Mouse (Mus musculus) cerebellum, postnatal 14 days (tissue): Measurements from ENCODE around the gene Vmn1r143.
"Not testable (repeated sequence)": the region's sequence is repeated elsewhere in the genome, so short reads cannot be mapped to it uniquely, and the experiment has no call there.

Experiments
- DNase-seq, 2 experiments: peaks; one replicate each; pipeline ENCODE4 v3.0.0; 2021; ENCODE audit warnings: mixed read lengths in 2 of 2

Vmn1r143 gene

GRCm38 (mm10) chr7:22189077-22189476 is at the start of gene Vmn1r143:
Gene Vmn1r143 (plus strand): TSS chr7:22189377.
- not testable (repeated sequence) for DNase-seq

GRCm38 (mm10) chr7:22163935-22164334 is 25.2 kb upstream of the Vmn1r143 start, which contains the start of gene Vmn1r142:
Gene Vmn1r142 (minus strand): TSS chr7:22164035.
- DNase-seq, result not testable (repeated sequence)

DNA sequence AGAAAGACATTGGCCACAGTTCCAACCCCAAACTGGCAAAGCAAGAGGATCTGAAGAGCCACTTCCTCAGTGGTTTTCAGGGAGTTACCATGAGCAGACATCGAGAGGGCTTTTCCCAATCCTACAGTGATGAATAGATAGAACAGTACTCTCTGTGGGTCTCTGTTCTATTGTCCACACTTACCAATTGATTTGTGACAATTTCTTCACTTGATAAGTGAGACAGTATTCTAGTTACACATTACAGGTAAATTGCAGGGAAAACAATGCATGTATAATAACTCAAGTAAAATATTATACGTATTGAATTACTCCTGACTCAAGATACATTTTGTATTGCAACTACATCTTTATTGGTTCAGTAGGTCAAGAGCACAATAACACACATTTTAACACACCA is 12.0 kb downstream of the Vmn1r143 start, which contains the start of gene Gm8653:
Gene Gm8653 (minus strand): TSS at position 101 of the 400 bp plus-strand sequence.
- not testable (repeated sequence) for DNase-seq

- DNase-seq, result not testable (repeated sequence)
Measured at GRCm38 (mm10) chr7:22229384-22229783, 40.2 kb downstream of the Vmn1r143 start, which contains the start of gene Gm8453. Gene Gm8453 (minus strand): TSS chr7:22229484.
